Mouse (Mus musculus) erythroblast, embryonic 14.5 days (primary cell): Measurements from ENCODE around the gene Chst8.

ENCODE experiments used
- GATA1 ChIP-seq: IDR thresholded peaks from 2 replicates; pipeline ENCODE4 v1.6.1; 2012; ENCODE audit warnings: low read length, inconsistent platforms, mixed read lengths
- TAL1 ChIP-seq: IDR thresholded peaks from 3 replicates; pipeline ENCODE4 v1.6.1; 2012; ENCODE audit warnings: low read length, inconsistent platforms, mixed read lengths

GRCm38 (mm10) chr7:34811060-34811459 lies 1.5 kb downstream of the Chst8 start:
- TF ChIP-seq TAL1 (no peak), GATA1 (no peak)
